Mouse (Mus musculus): ENCODE results near the gene Cyp20a1.

Gene Cyp20a1

DNA sequence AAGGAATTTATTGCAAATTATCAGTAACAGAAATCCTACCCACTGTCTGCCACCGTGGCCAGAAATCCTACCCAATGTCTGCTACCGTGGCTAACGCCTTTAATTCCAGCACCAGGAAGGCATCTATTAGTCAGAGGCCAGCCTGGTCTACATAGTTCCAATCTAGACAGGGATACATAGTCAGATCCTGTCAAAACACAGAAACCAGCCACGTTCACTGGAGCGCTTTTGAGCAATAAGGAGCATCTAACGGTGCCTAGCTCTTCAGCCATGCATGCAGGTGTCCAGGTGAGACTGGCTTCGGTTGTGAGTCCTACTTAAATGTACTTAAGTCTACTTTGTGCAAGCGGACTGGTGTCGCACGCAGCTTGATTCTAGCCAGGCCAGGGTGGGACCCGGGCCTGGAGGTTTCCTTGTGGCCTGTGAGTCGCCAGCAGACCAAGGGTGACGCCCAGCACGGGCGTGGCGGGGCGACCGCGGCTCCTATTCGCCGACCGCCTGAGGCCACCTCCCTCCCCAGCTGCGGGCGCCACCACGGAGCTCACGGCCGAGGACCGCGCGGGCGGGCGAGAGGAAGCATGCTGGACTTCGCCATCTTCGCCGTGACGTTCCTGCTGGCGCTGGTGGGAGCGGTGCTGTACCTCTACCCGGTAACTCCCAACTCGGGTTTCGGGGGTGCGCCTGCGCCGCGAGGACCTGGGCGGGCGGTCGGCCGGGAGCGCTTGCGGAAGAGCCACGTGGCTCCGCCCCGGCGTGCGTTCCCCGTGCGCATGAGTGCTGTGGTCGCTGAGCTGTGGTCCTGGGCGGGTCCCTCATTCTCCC, at the start of gene Cyp20a1:
Gene Cyp20a1 (plus strand): TSS at position 516 of the 822 bp plus-strand sequence.
- DNase-seq (ENCODE audit: low spot score in 2 of 2): peak; percentile 83 to 87

DNA sequence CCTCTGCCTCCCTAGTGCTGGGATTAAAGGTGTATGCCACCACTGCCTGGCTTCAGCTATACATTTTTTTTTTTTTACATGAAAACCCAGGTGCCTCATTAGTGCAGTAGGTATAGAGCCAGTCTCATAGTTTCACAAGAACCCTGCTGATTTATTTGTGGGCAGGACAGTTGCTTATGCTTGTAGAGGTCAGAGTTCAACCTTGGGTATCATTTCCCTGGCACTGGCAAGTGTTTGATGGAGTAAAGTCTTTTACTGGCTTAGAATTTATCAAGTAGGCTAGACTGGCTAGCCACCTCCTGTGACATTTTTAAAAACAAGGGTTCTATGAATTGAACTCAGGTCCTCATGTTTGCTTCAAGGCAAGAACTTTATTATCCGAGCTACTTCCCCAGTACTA, 49.2 kb upstream of the Cyp20a1 start:
- no peak for DNase-seq (ENCODE audit: low spot score in 2 of 2)

DNA sequence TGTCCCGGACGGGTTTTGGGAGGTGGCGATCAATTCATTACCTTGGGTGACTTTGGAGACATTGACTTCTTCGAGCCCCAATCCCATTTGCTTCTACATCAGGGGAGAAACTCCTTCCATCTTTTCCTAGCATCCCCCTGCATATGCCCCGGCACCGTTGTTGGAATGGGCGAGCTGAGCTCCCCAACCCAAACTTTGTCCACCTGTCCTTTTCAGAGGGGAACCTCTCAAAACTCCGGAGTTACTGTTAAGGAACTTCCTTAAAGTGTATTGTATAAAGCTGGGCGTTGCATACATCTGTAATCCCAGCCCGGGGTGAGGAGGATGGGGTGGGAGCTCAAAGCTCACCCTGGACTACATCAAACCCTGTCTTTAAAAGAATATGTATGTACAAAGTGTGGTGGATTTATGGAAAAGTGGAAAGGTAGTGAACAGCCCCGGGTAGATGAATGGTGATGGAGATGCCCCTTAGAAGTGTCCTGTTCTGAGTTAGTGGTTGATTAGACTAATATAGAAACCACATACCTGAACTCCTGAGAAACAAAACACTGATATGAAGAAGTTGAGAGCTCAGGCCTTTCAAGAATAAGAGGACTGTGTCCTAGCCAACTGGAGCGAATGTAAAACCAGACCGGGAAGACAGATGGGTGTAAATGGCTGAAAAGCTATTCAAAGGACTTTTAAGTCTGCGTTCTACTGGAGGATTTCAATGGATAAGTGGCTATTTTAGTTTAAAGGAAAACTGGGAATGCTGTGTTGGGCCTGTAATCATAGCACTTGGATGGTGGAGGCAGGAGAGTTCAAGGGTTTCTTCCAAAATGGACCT, 720 bp downstream of the Cyp20a1 start:
- no peak for DNase-seq (ENCODE audit: low spot score in 2 of 2)

DNA sequence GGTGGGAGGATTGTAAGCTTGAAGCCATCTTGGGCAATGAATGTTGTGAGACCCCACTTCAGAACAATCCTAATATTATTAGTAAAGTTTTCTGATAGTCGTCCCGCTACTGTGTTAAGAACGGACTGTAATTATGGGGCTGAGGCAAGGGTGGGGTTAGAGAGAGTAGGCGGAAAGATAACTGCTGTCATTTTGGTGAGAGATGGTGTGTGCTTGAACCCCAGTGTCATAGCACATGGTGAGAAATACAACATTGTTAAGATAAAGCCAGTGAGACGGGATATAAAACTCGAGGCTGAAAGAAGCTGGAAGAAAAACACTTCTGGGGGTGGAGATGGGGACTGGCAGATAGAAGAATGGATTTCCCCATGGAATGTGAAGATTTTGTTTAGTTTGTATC, 1.5 kb downstream of the Cyp20a1 start:
- DNase-seq (ENCODE audit: low spot score in 2 of 2): no peak

DNA sequence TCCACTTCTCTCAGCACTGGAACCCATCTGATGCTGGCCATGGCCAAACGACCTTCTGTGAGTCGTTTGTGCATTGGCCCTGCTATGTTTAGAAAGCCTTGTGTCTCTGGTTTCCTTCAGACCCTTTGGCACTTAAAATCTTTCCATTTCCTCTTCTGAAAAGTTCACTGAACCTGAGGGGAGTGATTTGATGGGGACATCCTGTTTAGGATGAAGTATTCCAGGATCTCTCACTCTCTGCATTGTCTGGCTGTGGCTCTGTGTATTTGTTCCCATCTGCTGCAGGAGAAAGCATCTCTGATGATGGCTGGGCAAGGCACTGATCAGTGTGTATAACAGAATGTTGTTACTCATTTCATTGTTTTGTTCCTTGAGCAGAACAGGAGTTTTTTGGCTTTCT, 2.6 kb downstream of the Cyp20a1 start:
- no peak for DNase-seq (ENCODE audit: low spot score in 2 of 2)

DNA sequence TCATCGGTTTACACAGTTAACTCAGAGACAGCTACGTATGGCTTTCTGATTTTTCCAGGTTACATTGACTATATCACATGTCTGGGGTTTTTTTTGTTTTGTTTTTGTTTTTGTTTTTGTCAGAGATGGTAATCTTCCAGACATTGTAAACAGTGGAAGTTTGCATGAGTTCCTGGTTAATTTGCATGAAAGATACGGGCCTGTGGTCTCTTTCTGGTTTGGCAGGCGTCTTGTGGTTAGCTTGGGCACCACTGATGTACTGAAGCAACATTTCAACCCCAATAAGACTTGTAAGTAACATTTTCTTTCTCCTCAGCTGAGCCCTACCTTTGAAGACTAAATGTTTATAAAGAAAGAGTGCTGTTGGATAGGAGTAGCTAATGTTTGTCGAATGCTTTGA, 9.7 kb downstream of the Cyp20a1 start:
- no peak for DNase-seq (ENCODE audit: low spot score in 2 of 2)

DNA sequence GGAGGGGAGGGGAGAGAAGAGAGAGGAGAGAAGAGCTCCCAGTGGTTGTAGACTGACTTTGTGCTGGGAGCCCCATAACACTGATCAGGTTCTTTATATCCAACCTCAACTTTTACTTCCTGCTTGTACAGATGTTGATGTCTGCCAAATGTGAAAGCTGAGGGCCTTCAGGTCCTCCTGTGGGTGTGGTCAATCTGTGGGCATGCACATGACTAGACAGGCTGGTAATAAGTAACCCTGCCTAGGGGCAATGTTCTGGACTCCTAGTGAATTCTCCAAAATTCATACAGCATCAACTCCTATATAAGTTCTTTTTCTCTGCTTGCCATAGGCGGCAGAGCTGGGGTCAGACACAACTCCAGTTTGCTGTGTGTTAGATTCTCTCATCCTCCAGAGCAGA, 18.5 kb downstream of the Cyp20a1 start:
- no peak for DNase-seq (ENCODE audit: low spot score in 2 of 2)

DNA sequence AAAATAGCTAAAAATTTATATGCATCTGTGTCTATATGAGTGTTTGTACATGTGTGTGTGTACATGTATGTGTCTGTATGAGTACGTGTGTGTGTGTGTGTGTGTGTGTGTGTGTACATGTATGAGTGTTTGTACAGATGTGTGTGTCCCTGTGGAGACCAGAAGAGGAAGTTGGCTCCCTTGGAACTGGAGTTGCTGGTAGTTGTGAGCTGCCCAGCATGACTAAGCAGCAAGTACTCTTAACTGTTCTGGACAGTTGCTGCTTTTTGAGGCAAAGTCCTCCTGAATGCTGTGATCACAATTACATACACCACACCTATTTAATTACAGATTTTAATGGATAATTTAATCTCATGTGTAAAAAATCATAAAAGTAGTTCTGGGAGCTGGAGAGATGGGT, 33.4 kb downstream of the Cyp20a1 start:
- no peak for DNase-seq (ENCODE audit: low spot score in 2 of 2)

DNA sequence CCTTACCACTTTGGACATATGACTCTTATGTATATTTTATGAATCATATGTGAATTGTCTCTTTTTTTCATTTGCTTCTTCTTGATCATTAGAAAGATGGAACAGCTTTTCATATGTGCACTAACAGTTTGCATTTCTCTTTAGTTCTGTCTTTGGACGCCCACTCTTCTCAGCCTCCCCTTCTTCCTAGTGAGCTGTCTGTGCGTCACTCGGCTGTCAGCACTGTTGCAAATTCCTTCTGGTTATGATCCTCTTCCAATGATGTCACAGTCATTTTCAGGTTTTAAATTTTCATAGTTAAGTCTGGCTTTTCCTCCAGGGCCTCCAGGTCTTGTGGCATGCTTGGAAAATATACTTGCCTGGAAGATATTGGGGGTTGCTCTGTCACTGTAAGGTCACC, 38.8 kb downstream of the Cyp20a1 start:
- DNase-seq (ENCODE audit: low spot score in 2 of 2): no peak

DNA sequence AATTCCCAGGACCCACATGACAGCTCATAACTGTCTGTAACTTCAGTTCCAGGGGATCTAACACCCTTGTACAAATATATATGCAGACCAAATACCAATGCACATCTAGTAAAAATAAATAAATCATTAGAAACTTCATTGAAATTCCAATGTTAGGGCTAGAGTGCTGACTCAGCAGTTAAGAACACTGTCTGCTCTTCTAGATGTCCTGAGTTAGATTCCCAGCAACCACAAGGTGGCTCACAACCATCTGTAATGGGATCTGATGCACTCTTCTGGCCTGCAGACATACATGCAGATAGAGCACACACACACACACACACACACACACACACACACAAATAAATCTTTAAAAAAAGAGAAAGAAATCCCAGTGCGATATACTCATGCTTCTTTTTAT, 61.7 kb downstream of the Cyp20a1 start:
- DNase-seq (ENCODE audit: low spot score in 2 of 2): no peak

DNA sequence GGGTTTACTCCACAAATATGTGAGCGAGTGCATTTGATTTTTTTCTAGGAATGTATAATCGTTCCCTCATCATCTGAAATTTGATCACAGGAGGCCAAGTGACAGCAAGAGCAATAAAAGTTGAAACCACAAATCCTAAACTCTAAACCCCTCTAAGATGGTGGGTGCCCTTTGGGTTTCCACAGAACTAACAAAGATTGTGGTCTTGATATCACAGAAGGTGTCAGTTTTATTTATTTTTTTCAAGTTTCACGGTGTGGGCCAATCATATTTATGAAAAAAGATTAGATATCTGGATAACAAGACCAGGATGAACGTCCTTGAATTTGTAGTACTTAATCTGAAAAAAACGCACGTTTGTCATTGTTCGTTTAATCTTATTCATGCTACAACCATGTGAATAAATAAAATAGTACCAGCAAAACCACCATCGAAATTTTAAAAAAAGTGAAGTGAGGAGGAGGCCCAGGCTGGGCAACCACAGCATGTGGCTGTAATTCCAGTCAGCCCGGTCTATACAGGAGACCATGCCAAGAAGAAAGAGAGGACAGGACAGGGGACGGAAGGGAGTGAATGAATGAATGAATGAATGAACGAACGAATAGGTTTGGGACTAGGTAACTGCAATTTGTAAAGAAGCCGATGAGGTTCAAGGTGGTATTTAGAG, 65.5 kb downstream of the Cyp20a1 start:
- DNase-seq (ENCODE audit: low spot score in 2 of 2): no peak

DNA sequence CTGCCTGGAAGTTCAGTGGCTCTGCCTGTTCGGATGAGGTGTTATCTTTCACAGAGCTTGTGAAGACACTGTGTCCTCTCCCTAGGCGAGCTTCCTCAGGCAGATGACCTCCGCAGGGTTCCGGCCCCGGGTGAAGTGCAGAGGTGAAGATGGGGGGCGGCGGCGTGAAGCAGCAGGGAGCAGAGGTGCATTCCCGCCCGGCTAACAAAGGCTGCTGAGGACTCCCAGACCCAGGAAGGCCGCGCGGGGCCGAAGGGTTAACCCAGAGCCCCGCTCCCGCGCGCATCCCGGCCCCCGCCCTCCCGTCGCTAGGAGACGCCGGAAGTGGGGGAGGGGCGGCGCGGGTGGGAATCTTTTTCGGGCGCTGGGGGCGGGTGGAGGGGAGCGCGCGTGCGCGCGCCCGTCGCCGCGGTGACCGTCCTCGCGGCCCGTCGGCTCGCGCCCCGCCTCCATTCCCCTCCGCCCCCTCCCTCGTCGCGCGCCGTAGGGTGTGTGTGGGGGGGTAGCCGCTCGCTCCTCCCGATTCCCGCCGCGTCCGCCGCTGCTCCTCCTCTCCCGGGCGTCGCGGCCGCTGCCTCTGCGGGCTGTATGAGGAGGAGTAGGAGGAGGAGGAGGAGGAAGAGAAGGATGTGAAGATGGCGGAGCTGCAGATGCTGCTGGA, 66.2 kb downstream of the Cyp20a1 start, which contains the start of gene Abi2:
Gene Abi2 (plus strand): TSS at position 452 of the 661 bp plus-strand sequence.
- peak in 1 of 2 experiments; percentile 76 for DNase-seq (ENCODE audit: low spot score in 2 of 2)

DNA sequence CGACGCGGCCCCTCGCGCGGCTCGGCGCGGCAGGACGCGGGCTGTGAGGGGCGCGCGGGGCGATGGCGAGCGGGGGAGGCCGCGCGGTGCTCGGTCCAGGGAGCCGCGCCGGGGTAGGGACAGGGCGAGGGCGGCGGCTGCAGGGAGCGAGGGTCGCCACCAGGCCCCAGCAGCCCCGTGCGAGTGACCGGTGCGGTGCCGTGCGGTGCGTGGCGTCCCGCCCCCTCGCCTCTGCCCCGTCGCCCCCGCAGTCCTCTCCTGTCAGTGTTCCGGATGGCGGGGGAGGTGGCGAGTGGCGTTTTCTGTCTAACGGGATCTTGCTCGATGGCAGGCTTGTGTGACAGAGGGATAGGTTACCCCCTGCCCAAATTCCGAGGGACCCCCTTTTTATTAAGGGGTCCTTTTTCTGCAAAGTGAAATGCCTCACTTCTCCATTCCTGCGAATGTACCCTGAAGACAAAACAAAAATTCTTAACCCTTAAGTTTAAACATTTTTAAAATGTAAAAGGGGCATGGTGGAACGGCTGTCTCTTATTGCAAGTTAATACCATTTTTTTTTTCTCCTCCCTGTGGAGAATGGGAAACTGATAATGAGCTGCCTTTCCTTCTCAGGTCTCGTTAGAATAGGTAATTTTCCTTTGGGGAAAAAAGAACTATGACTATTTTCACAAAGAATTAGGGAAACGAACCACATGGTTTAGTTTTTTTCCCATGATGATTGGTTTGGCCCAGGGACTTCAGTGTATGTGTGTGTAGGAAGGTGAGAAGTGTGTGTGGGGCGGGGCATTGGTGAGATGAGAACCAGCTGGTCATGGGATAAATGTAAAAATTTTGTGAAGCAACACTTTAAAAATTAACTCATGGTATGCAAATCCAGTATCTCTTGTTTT, 67.0 kb downstream of the Cyp20a1 start:
- DNase-seq (ENCODE audit: low spot score in 2 of 2): peak in 1 of 2 experiments; percentile 39

DNA sequence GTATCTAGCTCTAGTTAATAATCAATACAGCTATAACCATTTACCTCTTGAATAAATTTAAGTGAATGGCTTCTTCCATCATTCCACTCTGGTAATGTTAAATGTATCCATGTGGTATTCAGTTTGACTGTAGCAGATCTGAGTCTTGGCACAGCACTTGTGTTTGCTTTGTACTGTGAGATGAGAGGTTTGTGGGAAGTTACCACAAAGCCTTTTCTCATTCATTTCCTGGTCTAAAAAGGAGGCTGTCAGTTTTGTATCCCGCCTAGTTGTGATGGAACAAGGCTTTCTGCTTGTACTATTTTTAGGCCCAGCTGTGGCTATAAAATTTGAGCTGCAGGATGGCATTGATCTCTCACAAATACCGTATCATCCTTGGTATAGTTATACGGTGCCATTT, 73.6 kb downstream of the Cyp20a1 start:
- no peak for DNase-seq (ENCODE audit: low spot score in 2 of 2)

DNA sequence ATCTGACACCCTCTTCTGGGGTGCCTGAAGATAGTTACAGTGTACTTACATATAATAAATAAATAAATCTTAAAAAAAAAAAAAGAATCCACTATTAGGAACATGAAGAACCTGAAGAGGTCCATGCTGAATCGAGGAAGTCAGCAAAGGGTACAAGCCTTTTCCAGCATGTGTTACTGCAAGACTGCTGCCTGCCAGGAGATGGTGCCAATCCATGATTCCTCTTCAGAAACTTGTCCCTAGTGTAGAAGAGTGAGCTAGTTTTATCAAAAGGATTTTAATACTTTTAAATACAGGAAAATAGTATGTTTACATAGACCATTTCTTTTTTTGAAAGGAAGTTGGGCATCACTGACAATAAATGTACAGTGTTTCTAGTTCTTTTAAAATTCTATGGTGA, 80.8 kb downstream of the Cyp20a1 start:
- DNase-seq (ENCODE audit: low spot score in 2 of 2): no peak

DNA sequence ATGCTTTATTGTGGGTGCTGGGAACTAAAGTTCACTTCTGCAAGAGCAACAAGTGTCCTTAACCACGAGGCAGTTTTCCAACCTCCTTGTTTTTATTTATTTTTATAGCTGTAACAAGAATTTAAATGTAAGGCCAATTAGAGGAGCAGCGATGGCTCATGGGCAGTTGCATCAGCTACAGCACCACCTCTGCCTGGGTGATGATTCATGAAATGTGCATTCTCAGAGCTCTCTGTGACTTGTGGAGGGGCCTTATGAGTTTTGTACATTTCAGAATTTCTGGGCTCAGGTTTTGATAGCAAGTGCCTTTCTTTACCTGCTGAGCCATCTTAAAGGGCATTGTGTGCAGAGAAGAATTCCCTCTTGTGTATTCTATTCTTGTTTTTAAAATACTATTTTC, 85.2 kb downstream of the Cyp20a1 start:
- no peak for DNase-seq (ENCODE audit: low spot score in 2 of 2)

DNA sequence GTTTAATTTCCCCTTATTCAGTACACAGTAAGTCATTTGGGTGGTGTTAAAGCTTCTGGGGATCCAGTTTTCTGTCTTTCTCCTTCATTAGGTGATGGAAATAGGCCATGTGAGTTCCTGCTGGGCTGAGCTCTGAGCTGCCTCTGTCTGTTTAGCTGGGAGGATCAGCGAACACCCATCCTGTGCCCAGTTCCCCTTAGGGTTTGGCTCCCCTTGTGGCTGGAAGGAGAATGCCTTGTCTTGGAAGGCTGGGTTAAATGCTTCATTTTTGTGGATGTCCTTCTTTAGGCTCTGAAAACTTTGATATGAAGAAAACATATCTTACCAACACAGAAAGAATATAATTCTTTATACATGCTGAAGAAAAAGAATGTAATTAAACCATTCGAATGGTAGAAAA, 85.8 kb downstream of the Cyp20a1 start:
- DNase-seq (ENCODE audit: low spot score in 2 of 2): peak in 1 of 2 experiments; percentile 47

DNA sequence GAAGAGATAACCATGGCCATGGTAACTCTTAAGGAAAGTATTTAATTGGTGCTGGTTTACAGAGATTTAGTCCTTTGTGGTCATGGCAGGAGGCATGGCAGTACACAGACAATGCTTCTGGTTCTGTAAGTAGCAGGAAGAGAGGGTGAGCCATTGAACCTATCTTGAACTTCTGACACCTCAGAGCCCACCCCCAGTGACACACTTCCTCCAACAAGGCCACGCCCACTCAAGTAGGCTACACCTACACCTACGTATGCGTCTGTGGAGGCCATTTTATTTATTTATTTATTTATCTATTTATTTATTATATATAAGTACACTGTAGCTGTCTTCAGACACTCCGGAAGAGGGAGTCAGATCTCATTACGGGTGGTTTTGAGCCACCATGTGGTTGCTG, 88.4 kb downstream of the Cyp20a1 start:
- no peak for DNase-seq (ENCODE audit: low spot score in 2 of 2)

DNA sequence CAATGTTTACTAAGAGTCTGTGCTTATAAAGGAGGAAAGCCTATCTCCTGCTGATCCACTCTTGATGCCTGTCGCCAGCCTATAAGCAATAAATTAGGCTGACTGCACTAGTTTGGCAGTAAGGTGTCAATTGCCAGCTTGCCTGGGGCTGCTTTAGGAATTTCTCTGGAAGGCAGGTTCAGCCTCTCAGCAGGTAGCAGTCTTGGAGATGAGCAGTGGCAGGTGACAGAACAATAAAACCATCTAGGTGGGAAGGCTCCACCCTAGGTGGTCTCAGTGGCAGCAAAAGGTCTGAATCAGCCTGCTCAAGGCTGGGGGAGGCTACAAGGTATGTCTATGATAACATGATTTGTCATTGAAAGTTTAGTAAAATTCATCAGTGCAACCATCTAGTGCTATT, 89.4 kb downstream of the Cyp20a1 start:
- DNase-seq (ENCODE audit: low spot score in 2 of 2): no peak

Data from spleen, postnatal 10 days (tissue).